Mouse (Mus musculus) urinary bladder, postnatal 4 days (tissue): ENCODE results near the gene Ubl4b.

Experiments used
- DNase-seq, 2 experiments: peaks; one replicate each; pipeline ENCODE4 v3.0.0; 2021 to 2022; ENCODE audit warnings: low spot score in 2 of 2

The Ubl4b gene

GRCm38 (mm10) chr3:107520931-107521330 lies 33.9 kb downstream of the Ubl4b start:
- no peak for DNase-seq

- DNase-seq = no peak
Measured at GRCm38 (mm10) chr3:107517631-107518108, 37.2 kb downstream of the Ubl4b start, which contains the start of gene Slc6a17. Gene Slc6a17 (minus strand): TSS chr3:107518018.

GRCm38 (mm10) chr3:107516776-107517630 lies 37.9 kb downstream of the Ubl4b start:
- DNase-seq = no peak

GRCm38 (mm10) chr3:107515989-107516388 lies 38.9 kb downstream of the Ubl4b start:
- no peak for DNase-seq

GRCm38 (mm10) chr3:107511416-107511815 lies 43.5 kb downstream of the Ubl4b start:
- no peak for DNase-seq

GRCm38 (mm10) chr3:107508696-107509095 lies 46.2 kb downstream of the Ubl4b start:
- no peak for DNase-seq

- no peak for DNase-seq
Measured at GRCm38 (mm10) chr3:107507966-107508365, 46.9 kb downstream of the Ubl4b start.

- no peak for DNase-seq
Measured at GRCm38 (mm10) chr3:107506531-107506930, 48.3 kb downstream of the Ubl4b start.

- DNase-seq = no peak
Measured at GRCm38 (mm10) chr3:107505464-107506367, 49.2 kb downstream of the Ubl4b start.

- DNase-seq = no peak
Measured at GRCm38 (mm10) chr3:107504542-107504941, 50.3 kb downstream of the Ubl4b start.

- no peak for DNase-seq
Measured at GRCm38 (mm10) chr3:107503716-107504115, 51.2 kb downstream of the Ubl4b start.
